Mouse (Mus musculus) testis, adult 2 months (tissue): ENCODE results near the gene Kctd5.

Experiments
- CTCF ChIP-seq: fragments of 200-500 bp; IDR thresholded peaks from 2 replicates; pipeline ENCODE4 v1.5.1; 2012; ENCODE audit warnings: low read depth, mild to moderate bottlenecking, inconsistent platforms, low read length, moderate library complexity; ENCODE audit not compliant: control insufficient read depth, insufficient read depth, insufficient replicate concordance
- POLR2A ChIP-seq: fragments of 200-500 bp; IDR thresholded peaks from 2 replicates; pipeline ENCODE4 v1.6.1; 2012; ENCODE audit warnings: low read depth, mild to moderate bottlenecking, inconsistent platforms, low read length, moderate library complexity; ENCODE audit not compliant: control insufficient read depth

DNA sequence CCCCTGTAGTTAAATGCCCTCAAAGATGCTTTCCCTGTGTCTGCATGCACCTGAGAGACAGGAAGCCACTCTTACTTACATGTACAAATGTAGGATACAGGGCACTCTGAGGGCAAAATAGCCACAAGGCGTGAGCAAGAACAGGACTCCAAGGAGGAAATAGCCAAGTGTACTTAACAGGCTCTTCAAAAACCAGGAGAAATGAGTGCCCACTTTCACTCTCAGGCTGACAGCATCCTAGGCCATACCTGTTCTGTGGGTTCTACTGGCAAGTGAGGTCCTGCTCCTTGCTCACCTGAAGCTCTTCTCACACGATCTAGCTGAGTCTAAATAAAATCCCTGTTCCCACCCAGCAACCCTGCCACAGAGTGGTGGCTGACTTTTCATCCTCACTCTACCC, 3.8 kb upstream of the Kctd5 start:
- TF ChIP-seq POLR2A (no peak), CTCF (no peak)
